Mouse (Mus musculus) E14TG2a.4 (cell line): Measurements from ENCODE around the gene Dpf2.

Source experiments
- CTCF ChIP-seq: conservative IDR thresholded peaks from 2 replicates; pipeline ENCODE4 v1.5.1; 2014; ENCODE audit warnings: low read length
- NANOG ChIP-seq: IDR thresholded peaks from 2 replicates; pipeline ENCODE4 v1.6.1; 2014; ENCODE audit warnings: borderline replicate concordance, low read length, mixed read lengths
- POU5F1 ChIP-seq: IDR thresholded peaks from 2 replicates; pipeline ENCODE4 v1.6.1; 2014; ENCODE audit warnings: low read length, borderline replicate concordance

DNA sequence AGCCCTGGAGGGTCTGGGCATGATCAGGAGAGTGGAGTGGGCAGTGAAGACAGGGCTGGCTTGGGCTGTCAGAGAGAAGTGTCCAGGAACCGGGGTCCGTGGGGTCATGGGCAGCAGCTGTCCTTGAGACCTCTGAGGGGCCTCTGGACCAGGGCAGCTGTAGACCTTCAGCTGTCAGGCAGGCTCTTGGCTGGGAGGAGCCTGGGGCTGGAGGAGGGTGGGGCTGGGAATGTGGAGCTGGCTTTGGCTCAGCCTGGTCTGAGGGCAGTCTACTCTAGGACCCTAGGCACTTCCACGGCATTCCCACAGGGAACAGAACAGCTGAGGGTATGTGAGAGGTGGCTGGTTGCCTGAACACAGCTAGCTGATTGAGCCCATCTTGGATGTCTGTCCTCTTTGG, 22.5 kb upstream of the Dpf2 start:
- TF ChIP-seq CTCF: no peak
- TF ChIP-seq NANOG: no peak
- TF ChIP-seq POU5F1: no peak
